In genomic region chr5:150196881-150197311, GRCm38 (mm10) we compare ENCODE assay signal across 8 mouse cellular contexts.
DNase-seq lines count a peak whose midpoint lies in the region; ATAC-seq lines count a peak whose summit lies in the region.

No protein-coding gene starts in this region.

- H3K4me2 ChIP-seq in forebrain, embryonic 16.5 days (ENCODE audit: low read length) = peak overlapping the region; percentile 71; the same call in 1 of the 2 replicates
- H3K4me2 ChIP-seq in kidney, embryonic 14.5 days (replicated peaks; ENCODE audit: low read depth, low read length) = peak overlapping the region; percentile 59
- peak overlapping the region; percentile 61; the same call in 1 of the 2 replicates for H3K4me2 ChIP-seq in midbrain, embryonic 11.5 days

- H3K27ac ChIP-seq in brown adipose tissue, adult 24 weeks (replicated peaks; ENCODE audit: low read depth, low read length) = peak overlapping the region; percentile 91
- H3K27ac ChIP-seq in forebrain, embryonic 16.5 days (ENCODE audit: low read length) = no peak overlapping the region
- H3K27ac ChIP-seq in kidney, embryonic 14.5 days (ENCODE audit: low read depth, low read length) = no peak overlapping the region
- no peak overlapping the region for H3K27ac ChIP-seq in midbrain, embryonic 11.5 days (ENCODE audit: low read depth, low read length)

- no peaks in the 10 kb centered on the region for H3K27me3 ChIP-seq in forebrain, embryonic 16.5 days (replicated peaks; ENCODE audit: control insufficient read depth, insufficient read depth, low read length)
- H3K27me3 ChIP-seq in kidney, embryonic 14.5 days (ENCODE audit: control insufficient read depth, insufficient read depth, low read length) = no peaks in the 10 kb centered on the region
- H3K27me3 ChIP-seq in midbrain, embryonic 11.5 days (ENCODE audit: control insufficient read depth, insufficient read depth, low read length) = no peaks in the 10 kb centered on the region

- intact Hi-C loops in left cerebral cortex, postnatal 36 days (cut with DNase I) = no loop called here

- no peaks in the 10 kb centered on the region for H3K9me3 ChIP-seq in forebrain, embryonic 16.5 days (ENCODE audit: control insufficient read depth, low read length)
- H3K9me3 ChIP-seq in kidney, embryonic 14.5 days (ENCODE audit: control insufficient read depth, low read length) = no peaks in the 10 kb centered on the region
- H3K9me3 ChIP-seq in midbrain, embryonic 11.5 days (ENCODE audit: control insufficient read depth, low read length) = no peaks in the 10 kb centered on the region

- WGBS in forebrain, embryonic 16.5 days = 42% methylated on average over 6 of the region's 6 CpGs
- 15% methylated on average over 6 of the region's 6 CpGs for WGBS in kidney, embryonic 14.5 days
- 46% methylated on average over 6 of the region's 6 CpGs for WGBS in midbrain, embryonic 11.5 days

- H3K9ac ChIP-seq in forebrain, embryonic 16.5 days (replicated peaks; ENCODE audit: low read depth, low read length) = no peak overlapping the region
- H3K9ac ChIP-seq in kidney, embryonic 14.5 days (ENCODE audit: low read depth, low read length) = no peak overlapping the region
- no peak overlapping the region for H3K9ac ChIP-seq in midbrain, embryonic 11.5 days (ENCODE audit: low read length)

- no peak for ATAC-seq in forebrain, embryonic 16.5 days
- ATAC-seq in kidney, embryonic 14.5 days (ENCODE audit: low FRiP score, low TSS enrichment) = no peak
- no peak for ATAC-seq in midbrain, embryonic 11.5 days (ENCODE audit: low FRiP score)

- peaks cover 14% of the 10 kb centered on the region for H3K4me1 ChIP-seq in brown adipose tissue, adult 24 weeks (ENCODE audit: control insufficient read depth, insufficient read depth, insufficient read length, low read length)
- peaks cover 9% of the 10 kb centered on the region for H3K4me1 ChIP-seq in forebrain, embryonic 16.5 days (replicated peaks; ENCODE audit: control insufficient read depth, insufficient read depth, low read length)
- H3K4me1 ChIP-seq in kidney, embryonic 14.5 days (ENCODE audit: control insufficient read depth, insufficient read depth, low read length) = peaks cover 4% of the 10 kb centered on the region; the same call in 1 of the 2 replicates
- 0 out of 2 replicates have a peak, but pooled peaks cover 3% of the 10 kb centered on the region for H3K4me1 ChIP-seq in midbrain, embryonic 11.5 days (ENCODE audit: control insufficient read depth, insufficient read depth, low read length)

- peak; percentile 84 for DNase-seq in midbrain, embryonic 11.5 days (ENCODE audit: low spot score, missing footprints)
- DNase-seq in ovary, postnatal 14 days (ENCODE audit: low spot score) = no peak
- DNase-seq in gastrocnemius, postnatal 10 days = no peak
- no peak for DNase-seq in gastrocnemius, adult 18-20 months (ENCODE audit: low spot score)
- no peak for DNase-seq in left cerebral cortex, postnatal 36 days (ENCODE audit: low spot score in 2 of 2)

- peak overlapping the region; percentile 58 for H3K4me3 ChIP-seq in brown adipose tissue, adult 24 weeks (ENCODE audit: insufficient read depth, low read depth, low read length)
- H3K4me3 ChIP-seq in forebrain, embryonic 16.5 days (replicated peaks; ENCODE audit: low read length) = no peak overlapping the region
- H3K4me3 ChIP-seq in kidney, embryonic 14.5 days (ENCODE audit: low read length) = peak overlapping the region; percentile 40; the same call in 1 of the 2 replicates
- no peak overlapping the region for H3K4me3 ChIP-seq in midbrain, embryonic 11.5 days (ENCODE audit: low read depth, low read length)

- H3K36me3 ChIP-seq in forebrain, embryonic 16.5 days (ENCODE audit: control insufficient read depth, insufficient read depth) = no peaks in the 10 kb centered on the region
- H3K36me3 ChIP-seq in kidney, embryonic 14.5 days (ENCODE audit: control insufficient read depth, insufficient read depth, low read length) = no peaks in the 10 kb centered on the region
- H3K36me3 ChIP-seq in midbrain, embryonic 11.5 days (ENCODE audit: control insufficient read depth, insufficient read depth, low read length) = no peaks in the 10 kb centered on the region

Comparison
In these comparisons a context has a peak if more than half of its experiments do, and no peak if none do; other contexts are left out.
1. H3K4me3 ChIP-seq: peak in brown adipose tissue, adult 24 weeks (single experiment) and kidney, embryonic 14.5 days (single experiment); none in forebrain, embryonic 16.5 days (single experiment) and midbrain, embryonic 11.5 days (single experiment).
2. Peak in every context shown above with its lines, with median percentiles within 50 percentile points of each other: H3K4me2 ChIP-seq.